Comparison of ENCODE assay signal across 12 mouse cellular contexts in the genomic region with DNA sequence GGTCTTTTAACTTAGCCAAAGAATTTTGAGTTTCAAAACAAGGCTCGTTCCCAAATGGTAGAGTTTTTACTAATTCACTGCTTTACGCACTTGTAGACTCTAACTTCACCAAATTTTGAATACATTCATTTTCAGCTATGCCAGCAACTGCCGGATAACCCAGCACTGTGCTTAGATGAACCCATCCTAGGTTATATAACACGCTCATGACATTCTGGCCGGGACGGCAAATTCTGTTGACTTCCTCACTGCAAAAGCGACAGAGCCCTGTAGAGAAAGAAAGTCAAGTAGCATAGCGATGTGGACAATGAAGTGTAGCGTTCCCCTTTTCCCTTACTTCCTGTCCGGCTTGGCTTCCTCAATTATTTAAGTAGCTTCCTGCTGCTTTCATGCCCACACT. TPM values are rescaled to one million over a fixed set of nuclear protein-coding genes. Genes with fewer than 3 reads are reported as not detected.
A peak's percentile ranks its signal among the peaks of the same experiment; 100 is the strongest.
DNase-seq lines count a peak whose midpoint lies in the region; ATAC-seq and TF ChIP-seq lines count a peak whose summit lies in the region.
"Had no signal": no experiment of that assay in that cellular context is flagged by ENCODE, and none has a peak within 500 bp of the region (broad histone marks: within the 10 kb centered on the region; RNA-seq: fewer than 3 reads in every experiment).

No protein-coding gene starts in this region.

- ATAC-seq in common myeloid progenitor, adult 5-6 weeks (replicated peaks; ENCODE audit: low read depth, poor library complexity, severe bottlenecking), result peak; percentile 45; the same call in 1 of the 2 replicates
- peak; percentile 42 for ATAC-seq in megakaryocyte progenitor cell, adult 5-6 weeks (replicated peaks; ENCODE audit: poor library complexity)

- DNase-seq in gastrocnemius, adult 2 months, result peak; percentile 24
- no peak for DNase-seq in gastrocnemius, postnatal 36 days
- peak; percentile 14 for DNase-seq in layer of hippocampus, adult 9-11 months
- DNase-seq in layer of hippocampus, adult 11-12 months (ENCODE audit: low spot score), result no peak
- no peak for DNase-seq in c-Kit-positive CD71-positive TER-119-positive erythroid progenitor cells, embryonic 14.5 days (ENCODE audit: low spot score)

- intact Hi-C loops in gastrocnemius, adult 2 months (cut with DNase I), result loop anchor here (1.0 to 10.0 kb wide), 4 partner anchors 201 to 639 kb away; no protein-coding TSS in a partner anchor
- intact Hi-C loops in gastrocnemius, postnatal 36 days (cut with DNase I), result loop anchor here (2.0 to 10.0 kb wide), 3 partner anchors 201 to 621 kb away; no protein-coding TSS in a partner anchor

- peak overlapping the region; percentile 63 for H3K4me3 ChIP-seq in gastrocnemius, adult 2 months
- H3K4me3 ChIP-seq: hindbrain, embryonic 12.5 days; limb, embryonic 10.5 days; midbrain, embryonic 10.5 days; neural tube, embryonic 15.5 days had no signal

- peak overlapping the region; percentile 60 for H3K27ac ChIP-seq in gastrocnemius, adult 2 months
- H3K27ac ChIP-seq: hindbrain, embryonic 12.5 days; limb, embryonic 10.5 days; liver, embryonic 14.5 days; midbrain, embryonic 10.5 days; neural tube, embryonic 15.5 days had no signal

- TF ChIP-seq CTCF in gastrocnemius, adult 2 months (IDR thresholded peaks at IDR 0.05), result no peak

RNA-seq across cellular contexts. Expression of gene Pld5, which starts 51.3 kb away (rescaled TPM):
- 1 to 10 TPM; 1.7 to 1.8 TPM for total RNA-seq in gastrocnemius, adult 2 months (2021)
- total RNA-seq in gastrocnemius, postnatal 36 days (2021), result under 1 TPM; 0.74 to 0.97 TPM
- not detected in 2 replicates for total RNA-seq in common myeloid progenitor, adult 5-6 weeks (2017)
- total RNA-seq in megakaryocyte progenitor cell, adult 5-6 weeks (2015), result not detected in 2 replicates
- total RNA-seq in megakaryocyte progenitor cell, adult 5-6 weeks (2017), result not detected in 2 replicates

Comparison
In these comparisons a context has a peak if more than half of its experiments do, and no peak if none do; other contexts are left out.
1. DNase-seq: peak in gastrocnemius, adult 2 months (single experiment) and layer of hippocampus, adult 9-11 months (single experiment); none in gastrocnemius, postnatal 36 days (0 of 2), layer of hippocampus, adult 11-12 months (single experiment) and c-Kit-positive CD71-positive TER-119-positive erythroid progenitor cells, embryonic 14.5 days (single experiment).